Mouse (Mus musculus): ENCODE data around the gene Zc3h12a.

- TF ChIP-seq CTCF (IDR thresholded peaks at IDR 0.05) (no peak), EP300 (IDR thresholded peaks at IDR 0.05) (no peak)
Measured at GRCm38 (mm10) chr4:125078698-125079097, 48.9 kb downstream of the Zc3h12a start.
